24 mouse cellular contexts compared by ENCODE assay signal in genomic region chr19:18583706-18584105, GRCm38 (mm10).
"Had no signal": no experiment of that assay in that cellular context is flagged by ENCODE, and none has a peak within 500 bp of the region (broad histone marks: within the 10 kb centered on the region; RNA-seq: fewer than 3 reads in every experiment).

No protein-coding gene starts in this region.

- ATAC-seq: hindbrain, embryonic 16.5 days; inflammation-experienced regulatory T-cells, adult 6 months; intestine, embryonic 15.5 days; intestine, postnatal 0 days; liver, embryonic 12.5 days had no signal

- H3K4me1 ChIP-seq: intestine, embryonic 15.5 days had no signal

- H3K9ac ChIP-seq: heart, embryonic 12.5 days; hindbrain, embryonic 12.5 days; hindbrain, embryonic 14.5 days; intestine, embryonic 15.5 days; limb, embryonic 12.5 days; liver, embryonic 12.5 days had no signal

- H3K4me3 ChIP-seq: gastrocnemius, adult 2 months; heart, adult 2 months; heart, embryonic 12.5 days; hindbrain, embryonic 10.5 days; hindbrain, embryonic 12.5 days; intestine, embryonic 15.5 days; layer of hippocampus, adult 2 months; left cerebral cortex, adult 2 months; limb, embryonic 10.5 days; limb, embryonic 12.5 days; liver, embryonic 12.5 days had no signal

- H3K36me3 ChIP-seq: hindbrain, embryonic 10.5 days; hindbrain, embryonic 12.5 days; intestine, embryonic 15.5 days; limb, embryonic 10.5 days had no signal

- H3K27ac ChIP-seq: gastrocnemius, adult 2 months; heart, adult 2 months; hindbrain, embryonic 10.5 days; hindbrain, embryonic 12.5 days; hindbrain, embryonic 14.5 days; intestine, embryonic 15.5 days; layer of hippocampus, adult 2 months; left cerebral cortex, adult 2 months; limb, embryonic 10.5 days; limb, embryonic 12.5 days; liver, embryonic 12.5 days had no signal

- H3K27me3 ChIP-seq: heart, embryonic 12.5 days; hindbrain, embryonic 12.5 days; intestine, embryonic 15.5 days; limb, embryonic 12.5 days; liver, embryonic 12.5 days had no signal

- H3K9me3 ChIP-seq: heart, embryonic 12.5 days; hindbrain, embryonic 10.5 days; hindbrain, embryonic 12.5 days; intestine, embryonic 15.5 days; limb, embryonic 10.5 days; limb, embryonic 12.5 days; liver, embryonic 12.5 days had no signal

- DNase-seq: gastrocnemius, adult 2 months; gastrocnemius, postnatal 10 days; gastrocnemius, postnatal 25 days; heart, adult 2 months; heart, postnatal 10 days; heart, postnatal 4 days; kidney, adult 18-20 months; kidney, adult 8-10 months; kidney, postnatal 10 days; kidney, postnatal 25 days; kidney, postnatal 4 days had no signal

- H3K4me2 ChIP-seq: heart, embryonic 12.5 days; hindbrain, embryonic 12.5 days; hindbrain, embryonic 14.5 days; intestine, embryonic 15.5 days; limb, embryonic 12.5 days; liver, embryonic 12.5 days had no signal
